19 mouse cellular contexts compared by ENCODE assay signal in genomic region chr6:93410416-93411076, GRCm38 (mm10).
DNase-seq lines count a peak whose midpoint lies in the region; ATAC-seq and TF ChIP-seq lines count a peak whose summit lies in the region.
"Had no signal": no experiment of that assay in that cellular context is flagged by ENCODE, and none has a peak within 500 bp of the region (broad histone marks: within the 10 kb centered on the region; RNA-seq: fewer than 3 reads in every experiment).

No protein-coding gene starts in this region.

- WGBS in hindbrain, embryonic 12.5 days, result 63% methylated on average over 5 of the region's 5 CpGs
- WGBS in hindbrain, embryonic 11.5 days, result 63% methylated on average over 5 of the region's 5 CpGs
- 82% methylated on average over 5 of the region's 5 CpGs for WGBS in midbrain, postnatal 0 days
- WGBS in midbrain, embryonic 10.5 days, result 80% methylated on average over 5 of the region's 5 CpGs
- WGBS in neural tube, embryonic 11.5 days, result 42% methylated on average over 5 of the region's 5 CpGs
- WGBS in forebrain, embryonic 16.5 days, result 76% methylated on average over 5 of the region's 5 CpGs

- H3K4me3 ChIP-seq in hindbrain, embryonic 12.5 days, result no peak overlapping the region
- H3K4me3 ChIP-seq in hindbrain, embryonic 11.5 days (ENCODE audit: low read depth, low read length), result no peak overlapping the region
- H3K4me3 ChIP-seq in midbrain, postnatal 0 days (ENCODE audit: low read depth, low read length), result no peak overlapping the region
- no peak overlapping the region for H3K4me3 ChIP-seq in midbrain, embryonic 10.5 days
- no peak overlapping the region for H3K4me3 ChIP-seq in neural tube, embryonic 11.5 days (ENCODE audit: low read depth, low read length)
- no peak overlapping the region for H3K4me3 ChIP-seq in forebrain, embryonic 16.5 days (replicated peaks; ENCODE audit: low read length)
- H3K4me3 ChIP-seq: embryonic facial prominence, embryonic 13.5 days; forebrain, embryonic 10.5 days; heart, adult 2 months; left cerebral cortex, adult 2 months; megakaryocyte, embryonic 14.5 days had no signal

- H3K9ac ChIP-seq in hindbrain, embryonic 12.5 days, result no peak overlapping the region
- no peak overlapping the region for H3K9ac ChIP-seq in hindbrain, embryonic 11.5 days (ENCODE audit: low read depth, low read length)
- no peak overlapping the region for H3K9ac ChIP-seq in midbrain, postnatal 0 days (replicated peaks; ENCODE audit: low read length, poor library complexity, severe bottlenecking)
- H3K9ac ChIP-seq in neural tube, embryonic 11.5 days (ENCODE audit: low read length), result no peak overlapping the region
- H3K9ac ChIP-seq in forebrain, embryonic 16.5 days (replicated peaks; ENCODE audit: low read depth, low read length), result no peak overlapping the region
- H3K9ac ChIP-seq: embryonic facial prominence, embryonic 13.5 days had no signal

- peak; percentile 38; the same call in 1 of the 2 replicates for ATAC-seq in hindbrain, embryonic 12.5 days (ENCODE audit: low FRiP score)
- ATAC-seq in hindbrain, embryonic 11.5 days (ENCODE audit: low FRiP score), result no peak
- ATAC-seq in midbrain, postnatal 0 days (ENCODE audit: low FRiP score), result no peak
- ATAC-seq in neural tube, embryonic 11.5 days (ENCODE audit: insufficient read depth, low FRiP score, low TSS enrichment), result no peak
- no peak for ATAC-seq in forebrain, embryonic 16.5 days
- ATAC-seq: inflammation-experienced regulatory T-cells, adult 6 months had no signal

- H3K27ac ChIP-seq in hindbrain, embryonic 12.5 days, result no peak overlapping the region
- H3K27ac ChIP-seq in hindbrain, embryonic 11.5 days (ENCODE audit: low read depth, low read length), result no peak overlapping the region
- H3K27ac ChIP-seq in midbrain, postnatal 0 days (ENCODE audit: low read depth, low read length), result no peak overlapping the region
- H3K27ac ChIP-seq in midbrain, embryonic 10.5 days (replicated peaks), result no peak overlapping the region
- H3K27ac ChIP-seq in neural tube, embryonic 11.5 days (ENCODE audit: low read depth, low read length), result no peak overlapping the region
- H3K27ac ChIP-seq in forebrain, embryonic 16.5 days (ENCODE audit: low read length), result no peak overlapping the region
- H3K27ac ChIP-seq: embryonic facial prominence, embryonic 13.5 days; forebrain, embryonic 10.5 days; heart, adult 2 months; left cerebral cortex, adult 2 months had no signal

- no peaks in the 10 kb centered on the region for H3K36me3 ChIP-seq in hindbrain, embryonic 12.5 days
- H3K36me3 ChIP-seq in hindbrain, embryonic 11.5 days (ENCODE audit: control insufficient read depth, insufficient read depth, low read length), result no peaks in the 10 kb centered on the region
- no peaks in the 10 kb centered on the region for H3K36me3 ChIP-seq in midbrain, postnatal 0 days (ENCODE audit: insufficient read depth, low read length)
- no peaks in the 10 kb centered on the region for H3K36me3 ChIP-seq in midbrain, embryonic 10.5 days
- H3K36me3 ChIP-seq in neural tube, embryonic 11.5 days (ENCODE audit: control insufficient read depth, insufficient read depth, low read length), result no peaks in the 10 kb centered on the region
- H3K36me3 ChIP-seq in forebrain, embryonic 16.5 days (ENCODE audit: control insufficient read depth, insufficient read depth), result no peaks in the 10 kb centered on the region
- H3K36me3 ChIP-seq: embryonic facial prominence, embryonic 13.5 days; forebrain, embryonic 10.5 days had no signal

- no peaks in the 10 kb centered on the region for H3K9me3 ChIP-seq in hindbrain, embryonic 12.5 days (replicated peaks)
- no peaks in the 10 kb centered on the region for H3K9me3 ChIP-seq in hindbrain, embryonic 11.5 days (ENCODE audit: control insufficient read depth, low read length)
- H3K9me3 ChIP-seq in midbrain, postnatal 0 days (ENCODE audit: low read length), result no peaks in the 10 kb centered on the region
- no peaks in the 10 kb centered on the region for H3K9me3 ChIP-seq in midbrain, embryonic 10.5 days (replicated peaks)
- no peaks in the 10 kb centered on the region for H3K9me3 ChIP-seq in neural tube, embryonic 11.5 days (ENCODE audit: control insufficient read depth, low read length)
- no peaks in the 10 kb centered on the region for H3K9me3 ChIP-seq in forebrain, embryonic 16.5 days (ENCODE audit: control insufficient read depth, low read length)
- H3K9me3 ChIP-seq: embryonic facial prominence, embryonic 13.5 days; forebrain, embryonic 10.5 days had no signal

- intact Hi-C loops in heart, postnatal 14 days (cut with DNase I), result no loop called here

- DNase-seq in hindbrain, embryonic 11.5 days (ENCODE audit: low spot score), result no peak
- DNase-seq in midbrain, postnatal 0 days (ENCODE audit: low spot score), result peak; percentile 3
- no peak for DNase-seq in midbrain, embryonic 10.5 days (ENCODE audit: low spot score)
- peak; percentile 65 for DNase-seq in kidney, postnatal 14 days
- peak; percentile 17 for DNase-seq in neural tube, embryonic 11.5 days (ENCODE audit: low spot score)
- no peak for DNase-seq in heart, postnatal 14 days
- DNase-seq: adrenal gland, adult 8-10 months; B cell, adult 2 months; cerebellum, postnatal 10 days; heart, adult 2 months; heart, postnatal 10 days; right cerebral cortex, postnatal 14 days had no signal

- H3K4me1 ChIP-seq in hindbrain, embryonic 12.5 days, result no peaks in the 10 kb centered on the region
- H3K4me1 ChIP-seq in hindbrain, embryonic 11.5 days (replicated peaks; ENCODE audit: control insufficient read depth, insufficient read depth, low read length), result no peaks in the 10 kb centered on the region
- H3K4me1 ChIP-seq in midbrain, postnatal 0 days (ENCODE audit: insufficient read depth, low read length), result no peaks in the 10 kb centered on the region
- no peaks in the 10 kb centered on the region for H3K4me1 ChIP-seq in midbrain, embryonic 10.5 days
- no peaks in the 10 kb centered on the region for H3K4me1 ChIP-seq in neural tube, embryonic 11.5 days (ENCODE audit: control insufficient read depth, insufficient read depth, low read length)
- H3K4me1 ChIP-seq in forebrain, embryonic 16.5 days (replicated peaks; ENCODE audit: control insufficient read depth, insufficient read depth, low read length), result no peaks in the 10 kb centered on the region
- H3K4me1 ChIP-seq: embryonic facial prominence, embryonic 13.5 days; forebrain, embryonic 10.5 days; megakaryocyte, embryonic 14.5 days had no signal

- no peak overlapping the region for H3K4me2 ChIP-seq in hindbrain, embryonic 12.5 days (replicated peaks)
- H3K4me2 ChIP-seq in hindbrain, embryonic 11.5 days (replicated peaks; ENCODE audit: low read depth, low read length), result no peak overlapping the region
- no peak overlapping the region for H3K4me2 ChIP-seq in midbrain, postnatal 0 days (ENCODE audit: low read depth, low read length, poor library complexity, severe bottlenecking)
- no peak overlapping the region for H3K4me2 ChIP-seq in neural tube, embryonic 11.5 days (ENCODE audit: low read depth)
- H3K4me2 ChIP-seq in forebrain, embryonic 16.5 days (ENCODE audit: low read length), result no peak overlapping the region
- H3K4me2 ChIP-seq: embryonic facial prominence, embryonic 13.5 days had no signal

- TF ChIP-seq CTCF in midbrain, postnatal 0 days (IDR thresholded peaks at IDR 0.05), result no peak

- H3K27me3 ChIP-seq in hindbrain, embryonic 12.5 days, result no peaks in the 10 kb centered on the region
- no peaks in the 10 kb centered on the region for H3K27me3 ChIP-seq in hindbrain, embryonic 11.5 days (ENCODE audit: control insufficient read depth, insufficient read depth, low read length)
- H3K27me3 ChIP-seq in midbrain, postnatal 0 days (ENCODE audit: insufficient read depth, low read length), result no peaks in the 10 kb centered on the region
- H3K27me3 ChIP-seq in midbrain, embryonic 10.5 days (ENCODE audit: low read depth, poor library complexity, severe bottlenecking), result no peaks in the 10 kb centered on the region
- H3K27me3 ChIP-seq in neural tube, embryonic 11.5 days (ENCODE audit: control insufficient read depth, insufficient read depth, low read length), result no peaks in the 10 kb centered on the region
- 0 out of 2 replicates have a peak, but pooled peaks cover 2% of the 10 kb centered on the region for H3K27me3 ChIP-seq in forebrain, embryonic 16.5 days (replicated peaks; ENCODE audit: control insufficient read depth, insufficient read depth, low read length)
- H3K27me3 ChIP-seq: embryonic facial prominence, embryonic 13.5 days; megakaryocyte, embryonic 14.5 days had no signal

Comparison
In these comparisons a context has a peak if more than half of its experiments do, and no peak if none do; other contexts are left out.
1. DNase-seq: peak in midbrain, postnatal 0 days (single experiment), kidney, postnatal 14 days (single experiment) and neural tube, embryonic 11.5 days (single experiment); none in hindbrain, embryonic 11.5 days (single experiment), midbrain, embryonic 10.5 days (single experiment) and heart, postnatal 14 days (0 of 2).